Mouse (Mus musculus) left cerebral cortex, adult 2 months (tissue): ENCODE measurements around the gene Chmp5. TPM values are rescaled to one million over a fixed set of nuclear protein-coding genes. Genes with fewer than 3 reads are reported as not detected.

Experiments used
- DNase-seq, 2 experiments: peaks; one replicate each; pipeline ENCODE4 v3.0.0; 2021 to 2022; ENCODE audit warnings: low spot score in 2 of 2, mixed read lengths in 1 of 2; ENCODE audit errors: extremely low spot score in 1 of 2
- H3K27ac ChIP-seq: fragments of 200-600 bp; 2 replicates; pipeline ENCODE4 v1.8.1; 2022
- H3K4me3 ChIP-seq: fragments of 200-600 bp; 2 replicates; pipeline ENCODE4 v1.8.1; 2022
- CTCF ChIP-seq: fragments of 200-600 bp; IDR thresholded peaks from 2 replicates; pipeline ENCODE4 v1.8.1; 2022; ENCODE audit warnings: antibody characterized with exemption, mild to moderate bottlenecking, moderate library complexity
- intact Hi-C: fragments of 180-260 bp; cut with DNase I; formaldehyde crosslinking; loops from one replicate; pipeline ENCODE4 v1.15.1; 2025
- microRNA-seq, 2 experiments: library from miRNA; unstranded; fragments of <30 nt; microRNA quantifications; one replicate each; pipeline ENCODE4 v1.2.0; 2021
- total RNA-seq, 2 experiments: library from RNA; stranded (reverse); gene quantifications; 2 replicates each; pipeline ENCODE4 v1.2.3; 2021

Gene Chmp5
- total RNA-seq, 2 experiments from 2014 or later, result 79.0 to 79.7 TPM

DNA sequence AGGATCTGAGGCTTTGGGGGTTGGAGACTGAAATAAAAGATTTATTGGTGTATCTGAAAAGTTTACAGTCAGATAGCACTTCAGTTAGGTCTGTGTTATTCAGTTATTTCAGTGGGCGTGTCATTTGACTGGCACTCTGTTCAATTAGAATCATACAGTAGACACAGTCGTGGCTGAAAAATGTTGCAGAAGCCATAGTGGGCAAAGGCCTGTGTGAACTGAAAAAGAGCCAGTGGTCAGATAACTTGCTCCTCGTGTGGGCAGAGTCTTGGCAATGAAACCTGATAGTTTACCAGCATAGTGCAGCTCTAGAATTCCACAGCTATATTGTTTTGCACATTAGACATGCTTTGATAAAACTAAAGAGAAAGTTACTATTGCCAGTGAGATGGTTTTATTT lies 34.3 kb downstream of the Chmp5 start:
- intact Hi-C loops, result no loop called here
- no peak for DNase-seq
- Histone ChIP-seq H3K4me3 (no peak overlapping the region), H3K27ac (no peak overlapping the region)
- no peak for TF ChIP-seq CTCF

- H3K27ac ChIP-seq, result no peak overlapping the region
- TF ChIP-seq CTCF, result no peak
- intact Hi-C loops, result no loop called here
- DNase-seq, result no peak
- H3K4me3 ChIP-seq, result no peak overlapping the region
Measured at GRCm38 (mm10) chr4:40983686-40984085, 35.5 kb downstream of the Chmp5 start.

DNA sequence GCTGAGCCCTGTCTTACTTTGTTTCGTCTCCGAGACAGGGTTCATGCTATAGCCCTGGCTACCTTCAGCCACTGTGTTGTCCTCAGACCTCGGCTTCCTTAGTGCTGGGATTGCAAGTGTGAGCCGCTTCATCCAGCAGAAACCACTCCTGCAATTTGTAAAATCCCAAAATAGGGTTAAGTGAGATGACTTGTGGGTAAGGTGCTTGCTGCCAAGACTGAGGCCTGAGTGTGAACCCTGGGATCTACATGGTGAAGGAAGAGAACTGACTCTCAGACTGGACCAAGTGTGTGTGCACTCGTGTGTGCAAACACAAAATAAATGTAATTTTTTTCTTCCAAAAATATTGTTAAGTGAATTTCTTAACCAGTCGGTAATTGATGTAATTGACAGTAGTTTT lies 41.4 kb downstream of the Chmp5 start:
- TF ChIP-seq CTCF, result no peak
- H3K27ac ChIP-seq, result no peak overlapping the region
- H3K4me3 ChIP-seq, result no peak overlapping the region
- intact Hi-C loops, result no loop called here
- no peak for DNase-seq

GRCm38 (mm10) chr4:40996302-40996701 lies 48.1 kb downstream of the Chmp5 start:
- no peak overlapping the region for H3K4me3 ChIP-seq
- DNase-seq, result no peak
- intact Hi-C loops, result no loop called here
- no peak overlapping the region for H3K27ac ChIP-seq
- no peak for TF ChIP-seq CTCF

- no peak for TF ChIP-seq CTCF
- Histone ChIP-seq H3K27ac (no peak overlapping the region), H3K4me3 (no peak overlapping the region)
- intact Hi-C loops, result no loop called here
- no peak for DNase-seq
Measured at GRCm38 (mm10) chr4:40997916-40998315, 49.7 kb downstream of the Chmp5 start.

DNA sequence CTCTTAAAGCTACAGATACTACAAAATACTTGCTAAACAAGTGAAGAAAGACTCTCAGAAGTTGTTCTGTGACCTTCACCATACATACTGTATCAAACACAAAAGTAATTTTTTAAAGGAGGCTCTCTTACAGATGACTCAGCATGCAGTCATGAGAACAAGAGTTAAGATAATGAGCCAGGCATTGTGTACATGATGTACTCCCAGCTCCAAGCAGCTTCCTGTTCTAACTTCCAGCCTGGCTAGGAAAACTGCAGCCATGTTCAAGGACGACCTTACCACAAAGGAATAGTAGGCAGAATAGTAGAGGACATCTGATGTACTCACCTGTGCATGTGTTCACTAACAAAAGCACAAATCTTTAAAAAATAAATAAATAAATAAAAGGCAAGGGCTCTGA lies 52.1 kb downstream of the Chmp5 start:
- no peak for TF ChIP-seq CTCF
- no peak overlapping the region for H3K4me3 ChIP-seq
- no peak for DNase-seq
- no peak overlapping the region for H3K27ac ChIP-seq
- intact Hi-C loops, result no loop called here

GRCm38 (mm10) chr4:41000842-41001639 lies 52.8 kb downstream of the Chmp5 start:
- no peak overlapping the region for H3K4me3 ChIP-seq
- no peak overlapping the region for H3K27ac ChIP-seq
- DNase-seq, result no peak
- intact Hi-C loops, result no loop called here
- TF ChIP-seq CTCF, result no peak; the same call in 1 of the 2 replicates

DNA sequence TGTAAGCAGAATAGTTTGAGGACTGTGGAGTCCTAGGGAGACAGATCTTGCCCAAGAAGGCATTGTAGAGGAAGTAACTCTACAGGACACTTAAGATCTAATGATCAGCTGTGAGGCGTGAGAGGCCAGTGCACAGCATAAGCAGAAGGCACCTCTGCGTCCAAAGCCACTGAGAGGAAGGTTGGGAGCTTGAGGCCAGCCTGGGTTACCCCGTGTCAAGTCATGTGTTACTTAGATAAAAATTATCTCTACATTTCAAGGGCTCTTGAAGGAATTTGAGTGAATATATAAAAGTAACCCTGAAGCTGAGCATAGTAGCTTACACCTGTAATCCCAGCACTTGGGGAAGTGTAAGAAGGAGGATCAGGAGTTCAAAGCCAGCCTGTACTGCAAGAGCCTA lies 65.1 kb downstream of the Chmp5 start:
- intact Hi-C loops, result no loop called here
- no peak overlapping the region for H3K4me3 ChIP-seq
- no peak for TF ChIP-seq CTCF
- DNase-seq, result no peak
- no peak overlapping the region for H3K27ac ChIP-seq

Small RNA genes lying within 50 kb of the gene (microRNA-seq; reads per million reads assigned to microRNA genes)
- gene Mir3094, result 1.2 to 2.6 reads per million in 2 experiments

Other genes starting within 250 kb of the Chmp5 start
- gene Aptx, start 245.2 kb upstream of the Chmp5 start, total RNA-seq, result 10 to 100 TPM; 30.0 to 32.2 TPM
- 100 to 1,000 TPM; 282 to 289 TPM for gene Dnaja1, start 226.3 kb upstream of the Chmp5 start, total RNA-seq
- 10 to 100 TPM; 47.3 to 53.0 TPM for gene Smu1, start 190.5 kb upstream of the Chmp5 start, total RNA-seq
- 1 to 10 TPM; 5.0 to 8.2 TPM for gene B4galt1, start 94.4 kb upstream of the Chmp5 start, total RNA-seq
- not detected for gene Spink4, start 28.4 kb upstream of the Chmp5 start, total RNA-seq
- 100 to 1,000 TPM; 164 to 181 TPM for gene Bag1, start 113 bp upstream of the Chmp5 start, total RNA-seq
- gene Nfx1, start 22.5 kb downstream of the Chmp5 start, total RNA-seq, result 10 to 100 TPM; 69.2 to 76.6 TPM
- gene Aqp7, start 99.7 kb downstream of the Chmp5 start, total RNA-seq, result not detected
- gene Aqp3, start 149.8 kb downstream of the Chmp5 start, total RNA-seq, result not detected
- 10 to 100 TPM; 91.4 to 97.4 TPM for gene Nol6, start 176.0 kb downstream of the Chmp5 start, total RNA-seq
- 10 to 100 TPM; 78.8 to 80.9 TPM for gene Ube2r2, start 187.3 kb downstream of the Chmp5 start, total RNA-seq